Mouse (Mus musculus): ENCODE measurements around the gene Ndufa11.

DNA sequence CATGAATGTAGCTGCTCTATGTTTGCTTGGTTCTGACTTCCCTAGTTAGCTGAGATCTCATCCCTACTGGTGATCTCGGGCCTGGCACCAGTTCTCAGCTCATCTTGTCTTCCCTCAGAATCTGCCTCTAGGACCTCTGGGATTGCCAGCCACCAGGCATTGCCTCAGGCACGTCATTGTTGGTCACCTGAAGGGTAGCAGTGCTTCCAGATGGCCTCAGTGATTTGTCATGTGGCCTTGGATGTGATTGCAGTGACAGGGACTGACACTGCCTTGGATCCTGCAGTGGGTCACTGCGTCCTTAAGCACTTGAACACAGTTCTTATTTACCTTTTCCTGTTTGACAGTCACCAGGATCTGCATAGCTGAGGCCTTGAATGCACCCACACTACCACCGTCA, 35.8 kb upstream of the Ndufa11 start:
- TF ChIP-seq GATA1 (IDR thresholded peaks at IDR 0.05; ENCODE audit: low read length) = no peak
- TF ChIP-seq TAL1 (IDR thresholded peaks at IDR 0.05; ENCODE audit: low read length) = no peak

All from erythroblast, embryonic 14.5 days (primary cell).